Mouse (Mus musculus) MEL (cell line): ENCODE data around the gene Mccc2. TPM values are rescaled to one million over a fixed set of nuclear protein-coding genes. Genes with fewer than 3 reads are reported as not detected.

Experiments
- DNase-seq: peaks from one replicate; pipeline ENCODE4 v3.0.0; 2011; ENCODE audit warnings: low read depth, low spot score
- H3K27ac ChIP-seq: 2 replicates; pipeline ENCODE4 v1.5.1; 2012; ENCODE audit warnings: low read depth, mild to moderate bottlenecking, control low read depth, low read length, moderate library complexity; ENCODE audit not compliant: control insufficient read depth
- H3K27me3 ChIP-seq, 2 experiments: fragments of 150-350 bp in 1 of 2; sonication (generic) in 1 of 2; 2 replicates each; pipeline ENCODE4 v1.6.1; 2012; ENCODE audit warnings: low read length in 2 of 2, mild to moderate bottlenecking in 2 of 2, improper control_type of control experiment in 1 of 2, moderate library complexity in 1 of 2; ENCODE audit not compliant: insufficient read depth in 2 of 2, control insufficient read depth in 1 of 2
- H3K36me3 ChIP-seq, 2 experiments: 2 replicates each; pipeline ENCODE4 v1.6.1; 2012 to 2014; ENCODE audit warnings: low read length in 2 of 2, improper control_type of control experiment in 1 of 2, inconsistent platforms in 1 of 2, mild to moderate bottlenecking in 1 of 2; ENCODE audit not compliant: insufficient read depth in 2 of 2, control insufficient read depth in 1 of 2
- H3K4me1 ChIP-seq, 2 experiments: fragments of 150-350 bp in 1 of 2; sonication (generic) in 1 of 2; 2 replicates each; pipeline ENCODE4 v1.6.1; 2012; ENCODE audit warnings: low read length in 2 of 2, improper control_type of control experiment in 1 of 2, mild to moderate bottlenecking in 1 of 2; ENCODE audit not compliant: insufficient read depth in 2 of 2, control insufficient read depth in 1 of 2
- H3K4me3 ChIP-seq, 2 experiments: fragments of 150-350 bp in 1 of 2; sonication (generic) in 1 of 2; 2 replicates each; pipeline ENCODE4 v1.5.1; 2012; ENCODE audit warnings: low read depth in 2 of 2, low read length in 2 of 2, mild to moderate bottlenecking in 2 of 2, moderate library complexity in 2 of 2, control low read depth in 1 of 2, improper control_type of control experiment in 1 of 2; ENCODE audit not compliant: control insufficient read depth in 1 of 2, insufficient read depth in 1 of 2
- H3K79me2 ChIP-seq: 2 replicates; pipeline ENCODE4 v1.6.1; 2012; ENCODE audit warnings: mild to moderate bottlenecking, low read length, moderate library complexity; ENCODE audit not compliant: control insufficient read depth, poor library complexity, insufficient read depth
- H3K9ac ChIP-seq: 2 replicates; pipeline ENCODE4 v1.6.1; 2012; ENCODE audit warnings: low read depth, mild to moderate bottlenecking, control low read depth, low read length, moderate library complexity; ENCODE audit not compliant: control insufficient read depth, poor library complexity, severe bottlenecking
- H3K9me3 ChIP-seq: fragments of 150-350 bp; sonication (generic); replicated peaks from 2 replicates; pipeline ENCODE4 v1.6.1; 2012; ENCODE audit warnings: mild to moderate bottlenecking, low read length, improper control_type of control experiment, moderate library complexity; ENCODE audit not compliant: insufficient read depth
- CHD1 ChIP-seq: IDR thresholded peaks from 2 replicates; pipeline ENCODE4 v1.6.1; 2012; ENCODE audit warnings: low read depth, mild to moderate bottlenecking, inconsistent platforms, low read length, improper control_type of control experiment
- E2F4 ChIP-seq: IDR thresholded peaks from 2 replicates; pipeline ENCODE4 v1.6.1; 2011; ENCODE audit warnings: low read depth, low read length, improper control_type of control experiment, borderline replicate concordance
- ELF1 ChIP-seq: IDR thresholded peaks from 2 replicates; pipeline ENCODE4 v1.6.1; 2014; ENCODE audit warnings: low read depth, mild to moderate bottlenecking, inconsistent platforms, low read length, improper control_type of control experiment, moderate library complexity
- ETS1 ChIP-seq: IDR thresholded peaks from 2 replicates; pipeline ENCODE4 v1.6.1; 2012; ENCODE audit warnings: low read depth, mild to moderate bottlenecking, inconsistent platforms, low read length, improper control_type of control experiment, moderate library complexity
- KAT2A ChIP-seq: conservative IDR thresholded peaks from 2 replicates; pipeline ENCODE4 v1.6.1; 2012; ENCODE audit warnings: low read depth, low read length, improper control_type of control experiment, inconsistent platforms
- MAFK ChIP-seq: IDR thresholded peaks from 2 replicates; pipeline ENCODE4 v1.6.1; 2011; ENCODE audit warnings: low read depth, mild to moderate bottlenecking, low read length, improper control_type of control experiment, borderline replicate concordance
- MAZ ChIP-seq: IDR thresholded peaks from 2 replicates; pipeline ENCODE4 v1.6.1; 2012; ENCODE audit warnings: low read depth, mild to moderate bottlenecking, inconsistent platforms, low read length, improper control_type of control experiment
- MEF2A ChIP-seq: IDR thresholded peaks from 2 replicates; pipeline ENCODE4 v1.6.1; 2014; ENCODE audit warnings: low read depth, mild to moderate bottlenecking, inconsistent platforms, low read length, improper control_type of control experiment; ENCODE audit not compliant: poor library complexity, insufficient replicate concordance, severe bottlenecking; ENCODE audit errors: extremely low read depth
- MXI1 ChIP-seq: IDR thresholded peaks from 2 replicates; pipeline ENCODE4 v1.6.1; 2011; ENCODE audit warnings: mild to moderate bottlenecking, low read depth, low read length, improper control_type of control experiment
- MYB ChIP-seq: IDR thresholded peaks from 2 replicates; pipeline ENCODE4 v1.6.1; 2011; ENCODE audit warnings: mild to moderate bottlenecking, low read depth, low read length, improper control_type of control experiment
- MYC ChIP-seq: IDR thresholded peaks from 2 replicates; pipeline ENCODE4 v1.6.1; 2011; ENCODE audit warnings: low read depth, mild to moderate bottlenecking, low read length, improper control_type of control experiment, moderate library complexity
- POLR2AphosphoS2 ChIP-seq: IDR thresholded peaks from 2 replicates; pipeline ENCODE4 v1.6.1; 2011; ENCODE audit warnings: low read length, improper control_type of control experiment
- POLR2AphosphoS5 ChIP-seq: IDR thresholded peaks from 2 replicates; pipeline ENCODE4 v1.6.1; 2012; ENCODE audit warnings: low read depth, borderline replicate concordance, mild to moderate bottlenecking, inconsistent platforms, low read length, moderate library complexity, mixed read lengths
- RAD21 ChIP-seq: IDR thresholded peaks from 2 replicates; pipeline ENCODE4 v1.6.1; 2011; ENCODE audit warnings: mild to moderate bottlenecking, low read depth, low read length, improper control_type of control experiment
- SMC3 ChIP-seq: IDR thresholded peaks from 2 replicates; pipeline ENCODE4 v1.6.1; 2011; ENCODE audit warnings: low read depth, low read length, improper control_type of control experiment
- TAL1 ChIP-seq: IDR thresholded peaks from 2 replicates; pipeline ENCODE4 v1.6.1; 2012; ENCODE audit warnings: mild to moderate bottlenecking, inconsistent platforms, low read length, moderate library complexity, mixed read lengths
- TBP ChIP-seq: IDR thresholded peaks from 2 replicates; pipeline ENCODE4 v1.8.0; 2011; ENCODE audit warnings: low read depth, low read length, improper control_type of control experiment
- TCF12 ChIP-seq: IDR thresholded peaks from 2 replicates; pipeline ENCODE4 v1.6.1; 2014; ENCODE audit warnings: low read depth, mild to moderate bottlenecking, inconsistent platforms, low read length, improper control_type of control experiment, moderate library complexity
- UBTF ChIP-seq: IDR thresholded peaks from 2 replicates; pipeline ENCODE4 v1.6.1; 2012; ENCODE audit warnings: low read depth, mild to moderate bottlenecking, inconsistent platforms, low read length, improper control_type of control experiment, moderate library complexity, borderline replicate concordance; ENCODE audit not compliant: insufficient read depth
- ZC3H11A ChIP-seq: IDR thresholded peaks from 2 replicates; pipeline ENCODE4 v1.6.1; 2012; ENCODE audit warnings: low read depth, mild to moderate bottlenecking, inconsistent platforms, low read length, improper control_type of control experiment
- ZKSCAN1 ChIP-seq: IDR thresholded peaks from 2 replicates; pipeline ENCODE4 v1.6.1; 2012; ENCODE audit warnings: low read depth, mild to moderate bottlenecking, inconsistent platforms, low read length, improper control_type of control experiment, moderate library complexity
- ZMIZ1 ChIP-seq: IDR thresholded peaks from 2 replicates; pipeline ENCODE4 v1.6.1; 2012; ENCODE audit warnings: low read depth, mild to moderate bottlenecking, inconsistent platforms, low read length, improper control_type of control experiment, moderate library complexity
- ZNF384 ChIP-seq: IDR thresholded peaks from 2 replicates; pipeline ENCODE4 v1.6.1; 2012; ENCODE audit warnings: low read depth, mild to moderate bottlenecking, inconsistent platforms, low read length, improper control_type of control experiment
- polyA plus RNA-seq, 2 experiments: library from polyadenylated mRNA; stranded (reverse) in 1 of 2; unstranded in 1 of 2; fragments of >175 nt in 1 of 2; fragments of >200 nt in 1 of 2; gene quantifications; 2 replicates each; pipeline versions ENCODE4 v1.2.1 to v1.2.4; 2012; ENCODE audit warnings: low replicate concordance in 2 of 2, low read depth in 1 of 2; ENCODE audit not compliant: insufficient read length in 2 of 2, insufficient read depth in 1 of 2, missing spikeins in 1 of 2
- total RNA-seq: library from RNA; depleted of rRNA; stranded (reverse); fragments of 300-350 nt; gene quantifications from 2 replicates; pipeline ENCODE4 v1.2.3, GENCODE M21; 2012

Mccc2 gene
- total and polyA plus RNA-seq, 3 experiments = 22.6 to 28.7 TPM; not detected in 1

DNA sequence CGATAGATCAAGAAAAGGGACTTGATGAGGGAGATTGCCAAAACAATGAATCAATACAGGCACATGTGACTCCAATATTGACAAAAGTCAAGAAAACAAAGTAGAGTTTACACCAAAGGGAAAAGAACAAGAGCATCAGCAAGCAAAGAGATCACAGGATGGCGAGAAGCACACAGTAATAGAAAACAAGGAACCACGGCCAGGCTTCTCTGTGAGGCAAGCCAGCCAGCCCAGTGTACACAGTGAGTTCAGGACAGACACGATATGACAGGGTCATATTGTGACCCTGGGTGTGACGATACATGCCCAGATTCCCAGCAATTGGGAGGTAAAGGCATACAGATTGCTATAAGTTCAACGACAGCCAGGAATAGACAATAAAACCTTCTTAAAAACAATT, 10.6 kb upstream of the Mccc2 start:
- Histone ChIP-seq H3K27ac (no peak overlapping the region), H3K9ac (no peak overlapping the region), H3K4me3 (no peak overlapping the region), H3K9me3 (no peaks in the 10 kb centered on the region), H3K79me2 (no peaks in the 10 kb centered on the region), H3K4me1 (no peaks in the 10 kb centered on the region), H3K36me3 (peaks cover 0 to 43% of the 10 kb centered on the region in 2 experiments; a peak in 2 of 4 replicates), H3K27me3 (no peaks in the 10 kb centered on the region)
- no peak for TF ChIP-seq E2F4
- TF ChIP-seq MXI1 = no peak
- no peak for TF ChIP-seq ETS1
- TF ChIP-seq SMC3 = no peak
- no peak for TF ChIP-seq MYC
- no peak for TF ChIP-seq CHD1
- TF ChIP-seq UBTF = no peak
- no peak for TF ChIP-seq TBP
- no peak for TF ChIP-seq RAD21
- no peak for TF ChIP-seq KAT2A
- no peak for TF ChIP-seq MAZ
- TF ChIP-seq POLR2AphosphoS5 = no peak
- TF ChIP-seq MAFK = no peak
- TF ChIP-seq ZC3H11A = no peak
- no peak for TF ChIP-seq ZMIZ1
- TF ChIP-seq ZNF384 = no peak
- no peak for TF ChIP-seq TCF12
- TF ChIP-seq POLR2AphosphoS2 = no peak
- no peak for TF ChIP-seq MYB
- TF ChIP-seq ZKSCAN1 = no peak
- no peak for DNase-seq

DNA sequence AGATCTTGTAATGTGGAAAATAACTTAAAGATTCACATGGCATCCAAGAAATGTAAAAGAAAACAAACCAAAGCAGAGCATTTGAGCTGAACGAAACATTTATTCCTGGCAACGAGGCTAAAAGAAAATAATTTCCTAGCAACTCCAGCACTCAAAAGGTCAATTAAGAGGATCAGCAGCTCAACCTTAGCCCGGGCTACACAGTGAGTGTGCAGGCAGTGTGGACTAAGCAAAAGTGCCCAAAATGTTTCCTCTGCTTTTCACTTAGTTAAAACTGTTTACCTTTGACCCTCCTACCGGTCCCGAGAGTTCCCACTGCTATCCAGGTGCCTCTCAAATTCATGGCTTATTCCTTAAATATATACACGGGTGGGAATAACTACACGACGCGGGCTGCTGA, 1.5 kb upstream of the Mccc2 start:
- peaks cover 5 to 17% of the 10 kb centered on the region in 2 experiments for H3K4me1 ChIP-seq
- H3K27ac ChIP-seq = no peak overlapping the region

More for the DNA sequence above, 1.5 kb upstream of the Mccc2 start:
- H3K9me3 ChIP-seq = no peaks in the 10 kb centered on the region
- peaks cover 10 to 14% of the 10 kb centered on the region in 2 experiments for H3K36me3 ChIP-seq
- no peaks in the 10 kb centered on the region; the same call in 1 of the 2 replicates for H3K79me2 ChIP-seq
- TF ChIP-seq POLR2AphosphoS5 = no peak
- TF ChIP-seq ELF1 = no peak
- no peak for TF ChIP-seq MEF2A
- no peak for TF ChIP-seq TAL1
- no peak for TF ChIP-seq POLR2AphosphoS2
- TF ChIP-seq ZKSCAN1 = no peak
- H3K4me3 ChIP-seq = no peak overlapping the region
- DNase-seq = no peak
- H3K27me3 ChIP-seq = no peaks in the 10 kb centered on the region
- H3K9ac ChIP-seq = no peak overlapping the region
